Mouse (Mus musculus) mouse embryonic stem cell (cell line): ENCODE data around the gene Cyb561d1.

Experiments used
- in situ Hi-C, 2 experiments: fragments of 300-500 bp; cut with MboI; formaldehyde crosslinking; loops; 1 replicate in 1 of 2; 3 replicates in 1 of 2; pipeline ENCODE4 v1.14.3; 2019 to 2020; ENCODE audit warnings: low sequenced_read_pairs in 2 of 2, low pct_unique_long_range_greater_than_20kb in 1 of 2, mixed read lengths in 1 of 2; ENCODE audit not compliant: unreplicated experiment in 1 of 2

Gene Cyb561d1

GRCm38 (mm10) chr3:108206731-108207375 lies 5.8 kb upstream of the Cyb561d1 start:
- in situ Hi-C loops: no loop called here

DNA sequence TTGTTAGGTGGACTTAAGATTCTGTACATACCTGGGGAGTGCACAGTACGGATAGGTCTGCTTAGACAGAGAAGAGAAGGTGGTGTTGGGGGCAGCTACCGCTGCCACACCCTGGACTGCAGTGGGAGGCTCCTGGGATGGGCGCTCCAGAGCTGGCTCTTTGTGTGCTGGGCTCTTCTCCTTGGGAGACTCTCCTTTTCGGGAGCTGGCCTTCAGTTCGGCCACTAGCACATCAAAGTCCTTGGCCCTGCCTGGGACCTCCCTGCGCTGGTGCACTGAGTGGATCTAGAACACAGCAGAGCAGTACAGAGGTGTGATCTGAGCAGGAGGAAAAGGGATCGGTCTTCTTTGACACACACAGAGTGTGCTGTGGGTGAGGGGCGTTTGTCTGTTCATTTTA lies 4.6 kb upstream of the Cyb561d1 start:
- in situ Hi-C loops: no loop called here

DNA sequence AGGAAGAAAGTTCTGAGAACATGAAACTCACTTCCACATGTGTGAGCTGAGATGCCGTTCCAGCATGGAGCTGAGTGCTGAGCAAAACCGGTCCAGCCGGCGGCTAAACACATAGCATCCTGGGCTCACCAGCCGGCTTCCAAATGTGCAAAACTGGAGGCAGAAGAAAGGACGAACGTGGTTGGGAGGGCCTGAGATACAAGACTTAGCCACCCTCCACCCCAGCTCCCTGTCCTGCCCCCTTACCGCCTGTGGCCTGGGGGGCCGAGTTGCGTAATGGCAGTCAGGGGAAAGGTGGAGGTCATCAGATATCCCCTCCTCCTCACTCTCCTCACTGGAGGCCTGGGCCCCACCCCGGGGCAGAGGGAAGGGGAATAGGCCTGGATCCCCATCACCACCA lies 3.5 kb upstream of the Cyb561d1 start:
- in situ Hi-C loops: no loop called here

DNA sequence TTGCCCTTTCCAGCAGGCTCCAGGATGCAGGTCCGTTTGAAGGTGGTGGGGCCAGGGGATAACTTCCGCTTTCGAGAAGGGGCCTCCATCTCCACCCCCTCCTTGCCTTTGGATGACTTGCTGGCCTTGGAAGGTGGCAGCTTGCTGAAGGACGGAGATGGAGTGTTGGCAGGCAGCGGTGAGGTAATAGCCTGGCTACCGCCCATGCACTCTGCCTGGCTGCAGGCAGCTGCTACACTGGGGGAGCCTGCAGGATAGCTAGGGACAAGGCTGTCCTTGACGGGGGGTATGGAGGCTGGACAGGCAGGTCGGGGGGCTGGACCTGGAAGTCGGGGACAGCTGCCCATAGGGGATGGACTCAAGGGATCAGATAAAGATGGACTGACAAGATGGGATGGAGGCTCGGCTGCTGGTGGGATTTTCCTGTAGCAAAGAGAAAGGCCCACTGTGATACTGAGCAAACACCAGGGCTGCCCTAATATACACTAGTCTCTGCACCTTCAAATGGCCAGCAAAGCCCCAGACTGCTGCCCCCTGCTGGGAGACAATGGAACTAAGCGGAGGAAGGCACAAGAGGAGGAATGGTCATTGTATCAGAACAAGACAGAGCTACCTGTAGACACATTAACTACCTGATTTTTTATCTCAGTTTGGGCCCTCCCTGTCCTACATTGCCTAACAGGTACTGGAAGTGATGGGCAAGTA lies 2.8 kb upstream of the Cyb561d1 start:
- in situ Hi-C loops: no loop called here

DNA sequence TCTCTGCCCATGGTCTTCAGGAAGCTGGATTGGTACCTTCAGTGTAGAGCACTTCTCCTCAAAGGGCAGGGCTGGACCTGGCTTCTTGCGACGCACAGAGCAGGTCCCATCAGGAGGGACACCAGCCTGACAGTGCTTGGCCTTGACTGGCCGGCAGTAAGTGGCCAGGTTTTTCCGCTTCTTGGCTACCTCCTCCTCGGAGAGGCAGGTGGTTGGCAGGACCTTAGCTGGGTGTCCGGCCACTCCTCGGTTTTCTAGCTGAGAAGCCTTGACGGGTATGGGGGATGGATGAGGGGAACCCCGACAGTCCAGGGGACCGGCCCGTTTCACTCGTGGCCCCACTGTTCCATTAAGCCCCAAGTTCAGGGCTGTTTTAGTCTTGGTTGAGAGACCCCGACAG lies 2.2 kb upstream of the Cyb561d1 start:
- in situ Hi-C loops: no loop called here

DNA sequence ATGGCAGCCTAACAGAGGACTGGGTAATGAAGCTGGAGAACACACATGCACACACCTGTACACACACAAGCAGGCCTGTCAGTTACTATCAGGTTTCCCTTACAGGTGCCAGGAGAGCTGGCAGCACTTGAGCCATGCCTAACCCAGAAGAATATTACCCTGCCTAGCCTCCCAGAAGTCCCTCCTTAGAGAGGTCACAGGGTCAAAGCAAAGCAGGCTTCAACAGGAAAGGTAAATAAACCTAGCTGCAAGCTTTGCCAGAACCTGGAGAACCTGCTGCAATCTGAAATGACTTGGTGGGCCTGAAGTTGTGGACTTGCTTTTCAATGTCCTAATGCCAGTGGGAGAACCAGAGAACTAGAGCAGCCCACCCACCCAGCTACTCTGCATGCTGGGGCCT lies 1.5 kb upstream of the Cyb561d1 start:
- in situ Hi-C loops: no loop called here

GRCm38 (mm10) chr3:108199231-108199630 lies 1.8 kb downstream of the Cyb561d1 start:
- in situ Hi-C loops: no loop called here

DNA sequence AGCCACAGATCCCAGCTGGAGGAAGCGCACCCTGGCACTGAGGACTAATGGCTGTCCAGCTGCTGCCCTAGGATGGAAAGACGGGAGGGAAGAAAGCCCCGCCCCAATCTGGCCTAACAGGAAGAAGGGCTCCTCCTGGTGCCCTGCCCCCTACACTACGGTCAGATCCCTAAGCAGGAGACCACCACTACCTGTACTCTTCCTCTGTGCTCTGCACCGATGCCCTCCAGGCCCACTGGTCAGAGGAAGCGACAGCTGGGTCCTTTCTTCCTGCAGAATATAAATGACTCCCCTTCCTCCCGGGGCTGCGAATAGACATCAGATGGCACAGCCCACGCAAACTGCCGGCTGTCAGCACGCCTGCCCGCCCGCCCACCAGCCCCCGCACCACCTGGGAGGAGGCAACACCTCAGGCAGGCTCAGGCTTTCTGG lies 3.9 kb downstream of the Cyb561d1 start:
- in situ Hi-C loops: no loop called here

GRCm38 (mm10) chr3:108195941-108196590 lies 4.9 kb downstream of the Cyb561d1 start:
- in situ Hi-C loops: no loop called here

GRCm38 (mm10) chr3:108195287-108195686 lies 5.7 kb downstream of the Cyb561d1 start:
- in situ Hi-C loops: no loop called here

DNA sequence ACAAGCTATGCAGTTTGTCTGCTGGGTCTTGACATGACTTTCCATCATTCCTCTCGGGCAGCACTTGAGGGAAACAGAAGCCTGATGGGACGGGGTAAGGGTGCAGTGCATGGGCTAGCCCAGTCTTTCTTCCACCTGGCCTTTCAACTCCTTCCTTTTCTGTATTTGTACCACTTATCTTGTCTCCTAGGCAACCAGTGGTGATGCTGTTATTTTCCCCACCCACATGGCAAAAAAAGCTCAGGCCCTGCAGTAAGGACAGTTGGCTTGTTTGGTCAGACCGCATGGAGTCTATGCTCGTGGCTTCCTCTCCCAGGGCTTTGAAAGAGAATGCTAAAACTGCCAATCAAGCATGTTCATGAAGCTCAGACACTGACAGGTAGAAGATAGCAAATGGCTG lies 7.3 kb downstream of the Cyb561d1 start:
- in situ Hi-C loops: no loop called here

- in situ Hi-C loops: no loop called here
Observed at GRCm38 (mm10) chr3:108189897-108190296, 11.1 kb downstream of the Cyb561d1 start.

GRCm38 (mm10) chr3:108188716-108189490 lies 12.1 kb downstream of the Cyb561d1 start:
- in situ Hi-C loops: no loop called here

GRCm38 (mm10) chr3:108187111-108187795 lies 13.8 kb downstream of the Cyb561d1 start:
- in situ Hi-C loops: no loop called here

DNA sequence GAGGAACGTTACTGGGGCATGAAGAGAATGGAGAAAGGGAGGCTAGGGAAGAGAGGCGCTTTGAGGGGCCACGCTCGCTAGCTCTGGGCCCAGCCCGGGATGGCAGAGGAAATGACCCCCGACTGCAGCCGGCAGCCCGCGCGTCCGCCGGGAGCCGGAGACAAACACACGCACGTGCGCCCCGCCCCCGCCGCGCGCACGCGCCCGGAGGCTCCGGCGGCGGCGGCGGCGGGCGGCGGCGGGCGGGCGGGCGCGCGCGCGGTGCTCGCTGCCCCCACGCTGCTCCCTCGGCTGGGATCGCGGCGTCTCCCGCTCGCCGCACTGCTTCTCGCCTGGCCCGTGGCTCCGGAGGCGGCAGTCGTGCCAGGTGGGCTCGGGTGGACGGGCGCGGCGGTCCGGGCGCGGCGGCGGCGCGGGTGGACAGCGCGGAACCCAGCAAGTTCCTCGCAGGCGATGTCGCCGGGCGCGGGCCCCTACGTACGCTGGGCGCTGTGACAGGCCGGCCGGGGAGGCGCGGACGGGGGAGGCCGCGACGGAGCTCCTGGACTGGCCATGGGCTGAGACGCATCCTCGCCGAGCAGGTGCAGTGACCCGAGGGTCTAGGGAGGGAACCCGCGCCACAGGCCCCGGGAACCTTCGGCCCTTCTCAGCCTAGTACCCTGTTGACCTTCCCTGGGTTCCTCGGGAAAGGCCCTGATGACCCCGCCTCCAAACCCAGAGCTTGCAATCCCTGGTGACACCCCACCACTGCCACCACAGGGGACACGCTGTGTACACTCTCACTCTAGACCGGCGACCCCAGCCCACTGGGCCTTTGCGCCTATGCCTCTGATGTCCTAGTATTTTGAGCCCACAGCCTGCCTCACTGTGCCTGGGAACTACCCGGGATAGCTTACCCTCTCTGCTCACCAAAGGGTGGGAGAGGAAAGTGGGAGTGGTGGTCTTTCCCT lies 14.6 kb downstream of the Cyb561d1 start, which contains the start of gene Amigo1:
TSS of gene Amigo1 (plus strand) at position 238 of the 950 bp plus-strand sequence.
- in situ Hi-C loops: no loop called here

DNA sequence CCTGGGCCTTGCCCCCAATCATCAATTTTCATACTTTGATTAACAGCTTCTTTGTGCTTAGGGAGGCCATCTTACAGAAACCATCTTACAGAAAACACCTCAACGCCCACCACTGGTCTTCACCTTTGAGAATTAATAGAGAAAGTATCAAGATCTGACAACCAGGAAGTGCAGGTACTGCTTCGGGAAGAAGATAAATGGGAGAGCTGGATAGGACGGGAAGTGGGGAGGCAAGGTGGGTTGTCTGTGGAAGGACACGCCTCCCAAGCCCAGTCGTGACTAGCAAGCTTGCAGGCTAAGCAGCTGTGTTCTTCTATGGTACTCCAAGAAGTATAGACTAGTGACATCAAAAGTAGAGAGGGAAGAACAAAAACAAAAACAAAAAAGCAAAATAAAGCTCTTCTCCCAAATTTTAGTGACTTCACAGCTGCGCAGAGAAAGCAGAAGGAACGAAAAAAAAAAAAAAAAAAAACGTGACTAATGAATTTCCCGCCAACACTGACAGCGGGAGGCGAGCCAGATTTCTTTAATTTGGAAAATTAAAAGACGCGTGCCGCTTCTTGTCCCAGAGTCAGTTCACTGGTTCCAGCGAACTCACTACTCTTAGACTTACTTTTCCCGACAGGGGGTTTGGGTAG lies 15.4 kb downstream of the Cyb561d1 start:
- in situ Hi-C loops: no loop called here

DNA sequence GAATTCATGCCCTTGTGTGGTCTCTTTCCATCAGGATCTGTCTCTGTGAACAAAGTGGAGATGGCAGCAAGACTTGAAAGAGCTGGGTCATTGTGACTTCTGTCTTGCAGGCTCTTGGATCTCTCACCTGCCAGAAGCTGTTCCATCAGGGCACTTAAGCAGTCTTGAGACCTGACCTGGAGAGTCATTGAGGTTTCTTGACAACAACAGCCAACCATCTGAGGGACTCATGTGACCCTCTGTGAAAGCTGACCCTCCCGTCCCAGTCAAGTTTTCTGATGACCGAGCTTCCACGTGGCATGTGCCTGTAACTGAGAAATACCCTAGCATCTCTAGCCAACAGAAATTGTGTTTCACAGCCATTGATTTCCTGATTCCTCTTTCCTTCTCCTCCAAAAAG lies 16.3 kb downstream of the Cyb561d1 start:
- in situ Hi-C loops: no loop called here
